Mouse (Mus musculus) liver, postnatal 0 days (tissue): ENCODE measurements at regions not wholly inside any gene's neighbourhood (a gene's known extent, or its start where the extent isn't known, plus 50 kb on each side); places are given as distances from the start of the nearest gene placed in this dataset.
A peak's percentile ranks its signal among the peaks of the same experiment; 100 is the strongest.

Experiments
- ATAC-seq: fragments of 200-750 bp; cut with Nextera tagmentation; 2 replicates; pipeline ENCODE4 v1.8.0; 2017; ENCODE audit warnings: mild to moderate bottlenecking, moderate library complexity
- DNase-seq: peaks from one replicate; pipeline ENCODE4 v3.0.0-alpha.2; 2016
- H3K27ac ChIP-seq: fragments of 300-500 bp; sonication (generic); 2 replicates; pipeline ENCODE4 v1.5.1; 2014; ENCODE audit warnings: antibody characterized with exemption, moderate library complexity, mild to moderate bottlenecking, low read depth
- H3K27me3 ChIP-seq: fragments of 300-500 bp; sonication (generic); 2 replicates; pipeline ENCODE4 v1.6.1; 2014; ENCODE audit warnings: low read length, control low read depth, mixed read lengths; ENCODE audit not compliant: insufficient read depth
- H3K36me3 ChIP-seq: fragments of 300-500 bp; sonication (generic); replicated peaks from 2 replicates; pipeline ENCODE4 v1.6.1; 2014; ENCODE audit warnings: mild to moderate bottlenecking, control low read depth, low read length, moderate library complexity, mixed read lengths; ENCODE audit not compliant: insufficient read depth
- H3K4me1 ChIP-seq: fragments of 300-500 bp; sonication (generic); 2 replicates; pipeline ENCODE4 v1.6.1; 2014; ENCODE audit warnings: antibody characterized with exemption, mild to moderate bottlenecking, control low read depth; ENCODE audit not compliant: insufficient read depth
- H3K4me2 ChIP-seq: fragments of 300-500 bp; sonication (generic); 2 replicates; pipeline ENCODE4 v1.6.1; 2014; ENCODE audit warnings: low read depth, mild to moderate bottlenecking, low read length, moderate library complexity, mixed read lengths
- H3K4me3 ChIP-seq: fragments of 300-500 bp; sonication (generic); 2 replicates; pipeline ENCODE4 v1.5.1; 2014; ENCODE audit warnings: low read depth, low read length
- H3K9ac ChIP-seq: fragments of 300-500 bp; sonication (generic); replicated peaks from 2 replicates; pipeline ENCODE4 v1.6.1; 2014; ENCODE audit warnings: mild to moderate bottlenecking, moderate library complexity
- H3K9me3 ChIP-seq: fragments of 300-500 bp; sonication (generic); 2 replicates; pipeline ENCODE4 v1.6.1; 2016; ENCODE audit warnings: mild to moderate bottlenecking, control low read depth, low read length, mixed read lengths
- CTCF ChIP-seq: sonication (generic); IDR thresholded peaks from 2 replicates; pipeline ENCODE4 v1.5.1; 2016; ENCODE audit warnings: antibody characterized with exemption, low read depth
- EP300 ChIP-seq: IDR thresholded peaks from 2 replicates; pipeline ENCODE4 v1.6.1; 2016; ENCODE audit warnings: antibody characterized with exemption, low read depth, mild to moderate bottlenecking
- WGBS: fragments of 180-500 bp; shearing (Covaris S2); extraction: QIAGEN DNeasy Blood & Tissue Kit; methylation state at CpG from one replicate; pipeline ENCODE4 v1.1.7; 2014; ENCODE audit not compliant: insufficient replicate concordance; 5-methylcytosine and 5-hydroxymethylcytosine counted together

DNA sequence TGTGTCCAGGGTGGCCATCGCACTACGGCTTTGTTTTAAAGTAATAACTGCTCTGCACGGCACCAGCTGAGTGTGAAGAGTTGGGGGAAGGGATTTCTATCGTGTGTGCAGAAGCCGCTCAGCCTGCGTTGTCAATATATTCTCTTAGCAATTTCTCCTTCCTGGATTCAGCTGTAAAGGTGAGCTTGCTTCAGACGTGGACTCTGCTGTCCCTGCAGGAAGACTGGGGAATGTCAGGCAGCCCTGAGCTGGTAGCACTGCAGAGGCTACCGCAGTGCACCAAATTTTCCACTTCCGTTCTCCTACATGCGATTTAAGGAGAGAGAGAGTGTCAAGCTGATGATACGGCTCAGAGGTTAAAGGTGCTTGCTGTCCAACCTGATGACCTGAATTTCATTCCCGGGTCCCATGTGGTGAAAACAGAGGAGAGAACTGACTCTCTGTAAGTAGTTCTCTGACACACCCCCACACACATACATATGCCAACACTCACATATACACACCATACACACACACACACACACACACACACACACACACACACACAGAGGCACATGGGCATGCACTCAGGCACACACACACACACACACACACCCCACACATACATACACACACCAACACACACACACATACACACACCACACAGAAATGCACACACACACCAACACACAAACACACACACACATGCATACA is 59.9 kb upstream of the Prelid3b start:
- Histone ChIP-seq H3K4me1 (no peaks in the 10 kb centered on the region), H3K9ac (no peak overlapping the region), H3K27ac (no peak overlapping the region), H3K4me3 (no peak overlapping the region), H3K36me3 (no peaks in the 10 kb centered on the region), H3K9me3 (no peaks in the 10 kb centered on the region), H3K27me3 (no peaks in the 10 kb centered on the region), H3K4me2 (no peak overlapping the region)
- peak; percentile 41 for DNase-seq
- TF ChIP-seq CTCF: peak; percentile 83
- no peak for TF ChIP-seq EP300
- ATAC-seq: peak; percentile 62
- WGBS: 59% methylated on average over 12 of the region's 12 CpGs

DNA sequence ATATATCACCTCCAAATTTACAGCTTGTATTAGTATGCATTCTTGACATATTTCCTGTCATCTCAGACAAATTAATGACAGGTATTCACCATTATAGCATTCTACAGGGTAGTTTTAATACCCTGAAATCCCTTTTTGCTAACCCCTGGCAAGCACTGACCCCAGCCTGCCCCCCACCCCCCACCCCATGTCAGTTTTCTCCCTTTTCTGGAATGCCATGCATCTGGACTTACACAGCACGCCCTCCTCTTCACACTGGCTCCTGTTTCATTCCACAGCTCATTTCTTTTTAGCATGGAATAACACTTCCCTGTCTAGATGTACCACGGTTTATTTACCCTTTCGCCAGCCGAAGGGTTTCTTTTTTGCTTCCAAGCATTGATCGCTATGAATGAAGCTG is 67.8 kb upstream of the Prelid3b start:
- Histone ChIP-seq H3K9ac (no peak overlapping the region), H3K4me1 (no peaks in the 10 kb centered on the region), H3K9me3 (no peaks in the 10 kb centered on the region), H3K4me3 (no peak overlapping the region), H3K36me3 (no peaks in the 10 kb centered on the region), H3K4me2 (no peak overlapping the region), H3K27me3 (no peaks in the 10 kb centered on the region), H3K27ac (no peak overlapping the region)
- TF ChIP-seq EP300 (no peak), CTCF (no peak)
- DNase-seq (no peak), ATAC-seq (no peak)
- WGBS: 82% methylated on average over 5 of the region's 5 CpGs

DNA sequence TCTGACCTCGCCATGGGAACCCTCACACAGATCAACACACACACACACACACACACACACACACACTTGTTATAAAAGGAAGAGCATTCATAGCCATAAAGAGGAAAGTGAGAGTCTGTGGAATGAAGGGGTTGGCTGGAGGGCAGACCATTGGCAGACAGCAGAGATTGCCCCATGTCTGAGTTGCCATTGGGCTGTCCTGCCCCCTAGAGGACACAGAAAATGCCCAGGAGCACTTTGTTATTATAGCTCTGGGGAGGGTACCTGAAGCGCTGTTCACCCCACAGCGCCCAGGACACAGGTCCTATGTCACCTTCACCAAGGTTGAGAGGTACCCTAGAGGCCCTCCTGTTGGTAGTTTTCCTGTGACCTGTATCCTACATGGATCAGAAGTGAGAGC is 74.3 kb upstream of the Prelid3b start:
- no peak overlapping the region for H3K27ac ChIP-seq
- H3K4me3 ChIP-seq: no peak overlapping the region
- H3K9me3 ChIP-seq: no peaks in the 10 kb centered on the region
- 77% methylated on average over 3 of the region's 3 CpGs for WGBS
- H3K4me1 ChIP-seq: peaks cover 5% of the 10 kb centered on the region
- H3K4me2 ChIP-seq: no peak overlapping the region
- DNase-seq: peak; percentile 27
- no peaks in the 10 kb centered on the region for H3K36me3 ChIP-seq
- TF ChIP-seq EP300 (no peak), CTCF (peak; percentile 56)
- no peak for ATAC-seq
- no peak overlapping the region for H3K9ac ChIP-seq
- H3K27me3 ChIP-seq: no peaks in the 10 kb centered on the region

DNA sequence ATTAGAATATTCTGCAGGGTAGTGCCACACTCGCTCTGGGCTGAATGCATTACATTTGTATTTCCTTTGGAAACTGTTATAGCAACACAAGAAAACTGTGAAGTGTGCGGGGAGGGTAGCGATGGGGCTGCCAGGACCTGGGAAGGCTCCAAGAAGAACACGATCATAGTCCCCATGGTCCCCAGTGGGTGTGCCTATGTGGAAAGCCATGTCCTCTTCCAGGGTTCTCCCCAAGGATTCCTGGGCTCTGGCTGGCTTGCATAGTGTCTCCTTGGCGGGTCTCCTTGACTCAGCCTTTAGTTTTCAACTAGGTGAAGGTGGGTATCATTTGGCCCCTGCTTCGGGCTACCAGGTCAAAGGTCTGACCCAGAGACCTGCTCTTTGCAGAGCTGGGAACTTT is 74.8 kb upstream of the Prelid3b start:
- Histone ChIP-seq H3K27ac (no peak overlapping the region), H3K36me3 (no peaks in the 10 kb centered on the region), H3K4me2 (no peak overlapping the region), H3K4me1 (peaks cover 5% of the 10 kb centered on the region), H3K27me3 (no peaks in the 10 kb centered on the region), H3K9ac (no peak overlapping the region), H3K4me3 (no peak overlapping the region), H3K9me3 (no peaks in the 10 kb centered on the region)
- DNase-seq (no peak), ATAC-seq (no peak)
- 78% methylated on average over 6 of the region's 6 CpGs for WGBS
- TF ChIP-seq CTCF (no peak), EP300 (no peak)

DNA sequence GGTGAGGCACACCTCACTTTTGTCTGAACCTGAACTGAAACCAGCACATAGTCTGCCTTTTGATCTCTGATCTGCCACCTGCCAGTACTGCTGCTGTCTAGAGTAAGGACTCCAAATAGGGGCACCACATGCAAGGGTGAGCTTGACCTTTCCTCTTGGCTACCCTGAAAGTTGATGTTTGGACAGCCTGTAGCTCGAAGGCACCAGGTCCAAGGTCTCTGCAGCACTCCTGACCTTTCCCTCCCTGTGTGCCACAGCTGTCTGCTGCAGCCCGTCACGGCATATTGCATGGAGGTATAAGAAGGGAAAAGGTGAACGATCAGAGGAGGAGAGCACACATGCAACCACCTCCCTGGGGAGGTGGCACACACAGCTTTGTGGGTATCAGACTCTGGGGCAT is 75.9 kb upstream of the Prelid3b start:
- Histone ChIP-seq H3K9me3 (no peaks in the 10 kb centered on the region), H3K27ac (no peak overlapping the region), H3K36me3 (no peaks in the 10 kb centered on the region), H3K4me2 (no peak overlapping the region), H3K27me3 (no peaks in the 10 kb centered on the region), H3K4me1 (peaks cover 5% of the 10 kb centered on the region), H3K4me3 (no peak overlapping the region), H3K9ac (no peak overlapping the region)
- ATAC-seq (peak; percentile 58; the same call in 1 of the 2 replicates), DNase-seq (no peak)
- WGBS: 58% methylated on average over 4 of the region's 4 CpGs
- no peak for TF ChIP-seq CTCF
- no peak for TF ChIP-seq EP300

DNA sequence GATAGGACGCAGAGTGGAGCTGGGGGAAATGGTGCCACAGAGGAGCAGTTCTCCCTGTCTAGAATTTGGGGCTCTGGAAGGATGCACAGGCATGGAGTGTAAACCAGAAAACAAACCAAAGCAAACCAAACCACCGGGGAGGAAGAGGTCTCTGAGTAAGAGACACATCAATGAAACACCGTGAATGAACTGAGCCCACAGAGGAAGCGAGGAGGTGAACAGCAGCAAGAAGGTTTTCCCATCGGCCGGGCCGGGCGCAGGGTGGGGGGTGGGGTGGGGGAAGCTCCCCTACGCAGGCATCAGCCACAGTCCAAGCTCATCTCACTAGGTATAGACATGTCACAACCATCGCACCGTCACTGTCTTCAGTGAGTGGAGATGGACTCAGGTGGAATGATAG is 82.9 kb upstream of the Prelid3b start:
- H3K27me3 ChIP-seq: no peaks in the 10 kb centered on the region
- H3K4me3 ChIP-seq: no peak overlapping the region

More for the DNA sequence above, 82.9 kb upstream of the Prelid3b start:
- H3K4me1 ChIP-seq: no peaks in the 10 kb centered on the region
- H3K4me2 ChIP-seq: no peak overlapping the region
- DNase-seq (no peak), ATAC-seq (no peak)
- 81% methylated on average over 11 of the region's 11 CpGs for WGBS
- no peak overlapping the region for H3K9ac ChIP-seq
- no peak overlapping the region for H3K27ac ChIP-seq
- H3K36me3 ChIP-seq: no peaks in the 10 kb centered on the region
- TF ChIP-seq CTCF (no peak), EP300 (no peak)
- no peaks in the 10 kb centered on the region for H3K9me3 ChIP-seq
